Mouse (Mus musculus): Measurements from ENCODE around the gene Fcgr2b.
A peak's percentile ranks its signal among the peaks of the same experiment; 100 is the strongest.

The Fcgr2b gene

GRCm38 (mm10) chr1:170924485-170924884, 51.9 kb downstream of the Fcgr2b start:
- DNase-seq = peak; percentile 15

GRCm38 (mm10) chr1:170919308-170919707, 57.0 kb downstream of the Fcgr2b start:
- no peak for DNase-seq

GRCm38 (mm10) chr1:170915657-170916056, 60.7 kb downstream of the Fcgr2b start:
- DNase-seq = no peak

- no peak for DNase-seq
These were observed 63.3 kb downstream of the Fcgr2b start, which contains the start of gene Fcrlb for GRCm38 (mm10) chr1:170912891-170913615. TSS of gene Fcrlb (minus strand) at chr1:170912941.

- DNase-seq = no peak
These were observed 64.3 kb downstream of the Fcgr2b start for GRCm38 (mm10) chr1:170911907-170912660.
